Mouse (Mus musculus) CD4-positive helper T cell, adult 2 months (primary cell): Measurements from ENCODE around the gene Vps35l.

ENCODE experiments used
- DNase-seq: peaks from one replicate; pipeline ENCODE4 v3.0.0-alpha.2; 2012; ENCODE audit warnings: low read depth, missing footprints, low spot score

Vps35l gene

DNA sequence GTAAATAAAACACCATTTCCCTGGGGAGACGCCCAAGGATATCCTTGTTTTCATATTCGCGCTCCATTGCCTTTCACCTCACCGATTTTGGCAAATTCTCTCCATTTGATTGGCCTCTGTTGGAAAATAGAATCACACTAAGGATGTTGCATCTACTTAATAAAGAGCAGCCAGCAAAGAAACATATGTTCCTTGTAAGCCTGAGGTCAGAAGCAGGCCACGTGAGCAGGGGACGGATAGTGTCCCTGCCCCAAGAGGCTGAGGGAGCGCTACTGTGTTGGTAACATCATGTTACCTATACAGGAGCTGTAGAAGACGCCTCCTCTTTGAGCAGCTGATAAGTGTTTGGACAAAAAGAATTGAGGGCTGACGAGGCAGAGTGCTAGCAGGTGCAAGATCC is 36.5 kb downstream of the Vps35l start:
- no peak for DNase-seq

DNA sequence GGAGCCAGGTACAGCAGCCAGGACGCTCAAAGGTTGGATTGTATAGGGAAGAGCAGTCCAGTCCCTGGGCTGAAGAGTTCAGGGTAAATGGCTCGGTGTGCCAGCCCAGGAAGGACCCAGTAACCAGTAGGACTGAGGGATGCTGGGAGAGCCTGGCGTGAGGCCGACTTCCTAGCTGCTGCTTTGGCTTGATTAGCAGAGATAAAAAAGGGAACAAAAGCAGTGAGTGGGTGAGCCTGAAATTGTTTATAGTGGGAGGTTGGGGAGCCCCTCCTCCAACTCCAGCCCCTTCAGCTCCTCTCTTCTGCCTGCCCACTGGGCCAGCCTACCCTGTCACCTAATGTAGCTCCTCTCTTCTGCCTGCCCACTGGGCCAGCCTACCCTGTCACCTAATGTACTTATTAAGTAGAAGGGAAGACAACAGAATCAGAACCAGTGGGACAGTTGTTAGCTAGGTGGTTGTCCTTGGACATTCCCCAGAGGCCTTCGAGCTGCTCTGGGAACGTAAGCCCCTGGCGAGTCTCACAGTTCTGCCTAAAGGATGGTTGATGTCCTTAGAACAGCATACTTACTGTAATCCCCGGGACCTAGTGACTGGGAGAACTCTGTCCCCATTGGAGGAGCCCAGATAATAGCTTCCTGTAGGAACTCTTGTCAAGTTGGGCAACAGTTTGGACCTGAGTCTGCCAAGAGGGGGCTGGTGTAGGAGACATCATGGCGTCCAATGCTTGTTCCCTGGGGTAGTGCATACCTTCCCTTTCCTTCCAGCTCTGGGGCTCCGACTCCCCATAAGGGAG is 37.8 kb downstream of the Vps35l start:
- no peak for DNase-seq

GRCm38 (mm10) chr7:118778561-118778960 is 38.5 kb downstream of the Vps35l start:
- no peak for DNase-seq

DNA sequence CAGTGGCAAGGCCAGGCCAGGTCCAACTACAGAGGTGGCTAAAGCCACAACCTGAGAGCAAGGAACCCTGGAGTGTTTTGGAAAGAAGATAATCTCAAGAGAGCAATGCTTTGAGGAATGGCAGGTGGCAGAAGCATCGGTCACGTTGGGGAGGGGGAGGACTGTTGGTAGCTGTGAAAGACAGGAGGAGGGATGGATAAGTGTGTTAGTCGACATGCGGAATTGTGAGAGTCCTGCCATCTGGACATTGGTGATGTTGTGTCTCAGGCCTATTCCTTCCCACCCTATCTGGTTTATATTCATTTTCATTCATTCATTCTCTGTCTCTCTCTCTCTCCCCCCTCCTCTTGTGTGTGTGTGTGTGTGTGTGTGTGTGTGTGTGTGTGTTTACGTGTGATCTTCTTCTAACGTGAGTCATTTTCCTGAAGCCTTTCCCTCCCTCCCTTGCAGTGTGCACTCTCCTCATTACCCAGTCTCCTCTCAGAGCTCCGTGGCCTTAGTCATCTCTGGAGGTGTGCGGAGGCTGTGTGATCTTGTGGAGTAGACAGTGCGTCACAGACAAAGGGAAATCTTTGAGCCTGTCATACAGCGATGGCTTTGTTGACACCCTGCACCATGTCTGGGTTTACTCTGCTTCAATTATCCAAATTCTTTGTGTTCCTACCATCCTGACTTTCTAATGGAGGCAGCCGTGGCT is 43.4 kb downstream of the Vps35l start:
- no peak for DNase-seq

GRCm38 (mm10) chr7:118786091-118786490 is 46.1 kb downstream of the Vps35l start:
- DNase-seq: no peak

DNA sequence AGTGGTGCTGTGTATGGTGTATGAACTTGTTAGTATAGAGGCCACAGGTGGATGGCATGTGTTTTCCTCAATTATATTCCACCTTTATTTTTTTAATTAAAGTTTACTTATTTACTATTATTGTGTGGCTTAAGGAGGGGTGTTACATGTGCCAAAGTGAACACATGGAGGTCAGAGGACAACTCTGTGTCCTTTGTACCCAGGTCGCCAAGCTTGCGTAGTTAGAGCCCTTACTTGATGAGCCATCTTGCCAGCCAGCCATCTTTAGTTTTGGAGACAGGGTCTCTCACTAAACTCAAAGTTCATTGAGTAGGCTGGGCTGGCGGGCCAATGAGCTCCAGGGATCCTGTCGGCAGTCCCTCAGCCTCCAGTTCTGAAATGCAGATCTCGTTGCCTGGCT is 47.3 kb downstream of the Vps35l start:
- DNase-seq: no peak

- DNase-seq: no peak
Measured at GRCm38 (mm10) chr7:118788481-118788880, 48.5 kb downstream of the Vps35l start.

GRCm38 (mm10) chr7:118790292-118790691 is 50.3 kb downstream of the Vps35l start:
- no peak for DNase-seq

- peak; percentile 7 for DNase-seq
Measured at GRCm38 (mm10) chr7:118793899-118794298, 53.9 kb downstream of the Vps35l start.

DNA sequence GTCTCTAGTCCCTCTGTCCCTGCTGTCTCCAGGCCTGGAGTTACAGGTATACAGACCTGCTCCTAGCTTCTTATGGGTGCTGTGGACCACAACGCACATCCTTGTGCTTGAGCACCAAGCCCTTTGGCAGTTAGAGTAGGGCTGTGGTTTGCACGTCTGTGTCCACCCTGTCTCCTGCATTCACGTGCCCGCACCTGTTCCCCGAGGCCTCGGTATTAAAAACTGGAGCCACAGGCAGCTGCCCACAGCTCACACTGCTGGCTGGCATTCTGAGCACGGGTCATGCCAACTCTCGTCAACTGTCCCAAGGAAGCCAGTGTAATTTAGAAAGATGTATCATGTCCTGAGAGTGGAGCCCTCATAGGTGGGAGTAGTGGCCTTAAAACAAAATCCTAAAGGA is 55.8 kb downstream of the Vps35l start:
- DNase-seq: no peak

DNA sequence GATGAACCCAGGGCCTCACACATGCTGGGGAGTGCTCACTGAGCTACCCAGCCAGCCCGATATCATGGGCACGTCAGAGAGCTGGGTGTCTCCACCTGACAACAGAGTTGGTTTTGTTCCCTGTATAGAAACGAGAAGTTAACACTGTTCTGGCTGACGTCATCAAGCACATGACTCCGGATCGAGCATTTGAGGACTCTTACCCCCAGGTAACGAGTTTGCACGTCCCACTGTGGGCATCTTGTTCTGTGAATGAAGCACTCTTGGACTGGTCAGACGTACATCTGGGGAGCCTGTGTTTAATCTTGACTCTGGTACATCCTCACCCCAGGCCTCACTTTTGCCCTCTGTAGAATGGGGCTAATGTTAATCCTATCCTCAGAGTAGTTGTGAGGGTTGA is 56.8 kb downstream of the Vps35l start:
- no peak for DNase-seq

GRCm38 (mm10) chr7:118797600-118797999 is 57.6 kb downstream of the Vps35l start:
- no peak for DNase-seq

DNA sequence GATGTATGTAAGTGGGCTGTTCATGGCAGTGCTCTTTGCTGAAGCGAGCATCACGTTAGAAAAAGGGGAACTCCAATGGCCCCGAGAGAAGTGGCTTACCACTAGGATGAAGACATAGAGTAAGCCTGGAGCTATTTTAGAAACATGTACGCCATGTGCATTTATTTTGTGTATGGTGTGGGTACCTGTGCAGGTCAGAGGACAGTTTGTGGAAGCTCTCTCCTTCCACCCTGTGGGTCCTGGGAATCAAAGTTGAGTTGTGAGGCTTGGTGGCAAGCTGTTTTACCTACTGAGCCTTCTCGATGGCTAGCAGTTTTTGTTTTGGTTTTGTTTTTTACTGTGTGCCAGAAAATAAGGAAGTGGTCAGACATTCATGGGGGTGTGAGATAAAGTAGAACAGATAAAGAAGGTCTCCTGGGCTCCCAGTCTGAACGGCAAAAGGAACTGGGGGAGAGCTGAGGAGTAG is 58.1 kb downstream of the Vps35l start:
- no peak for DNase-seq

- DNase-seq: no peak
Measured at GRCm38 (mm10) chr7:118800112-118800734, 60.2 kb downstream of the Vps35l start.

- DNase-seq: no peak
Measured at GRCm38 (mm10) chr7:118801791-118802190, 61.8 kb downstream of the Vps35l start.

- DNase-seq: no peak
Measured at GRCm38 (mm10) chr7:118803425-118803824, 63.4 kb downstream of the Vps35l start.

DNA sequence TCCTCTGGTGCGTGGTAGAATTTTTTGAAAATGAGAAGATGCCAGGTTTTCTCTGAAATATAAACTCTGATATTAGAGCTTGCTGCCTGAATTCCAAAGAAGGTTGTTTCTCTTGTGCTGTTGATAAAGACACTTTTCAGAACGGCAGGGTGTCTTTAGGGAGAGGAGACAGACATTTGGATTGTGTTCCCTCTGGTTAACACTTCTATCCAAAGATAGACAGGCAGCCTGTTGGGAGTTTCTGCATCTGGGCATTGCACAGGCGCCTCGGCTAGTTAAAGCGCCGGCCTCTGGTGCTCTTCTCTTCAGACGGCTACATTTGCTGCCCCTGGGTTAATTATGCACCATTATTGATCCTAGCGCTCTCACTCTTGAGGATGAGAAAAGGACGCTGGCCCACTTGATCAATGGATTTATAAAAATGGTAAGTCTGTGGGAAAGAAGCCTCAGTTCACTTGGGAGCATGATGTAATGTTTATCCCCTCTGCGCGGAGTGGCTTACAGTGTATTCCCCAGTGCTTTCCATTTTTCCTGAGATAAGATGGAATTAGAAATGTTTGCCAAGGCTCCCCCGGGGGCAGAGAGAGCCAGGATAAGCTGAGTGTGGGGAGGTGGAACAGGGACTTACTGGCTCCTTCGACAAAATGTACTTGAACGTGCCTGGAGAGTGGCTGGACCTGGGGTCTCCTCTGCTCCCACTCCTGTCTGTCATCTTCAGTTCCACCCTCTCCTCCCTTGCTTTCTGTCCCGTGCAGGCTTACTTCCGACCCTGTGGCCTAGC is 66.8 kb downstream of the Vps35l start:
- DNase-seq: no peak

DNA sequence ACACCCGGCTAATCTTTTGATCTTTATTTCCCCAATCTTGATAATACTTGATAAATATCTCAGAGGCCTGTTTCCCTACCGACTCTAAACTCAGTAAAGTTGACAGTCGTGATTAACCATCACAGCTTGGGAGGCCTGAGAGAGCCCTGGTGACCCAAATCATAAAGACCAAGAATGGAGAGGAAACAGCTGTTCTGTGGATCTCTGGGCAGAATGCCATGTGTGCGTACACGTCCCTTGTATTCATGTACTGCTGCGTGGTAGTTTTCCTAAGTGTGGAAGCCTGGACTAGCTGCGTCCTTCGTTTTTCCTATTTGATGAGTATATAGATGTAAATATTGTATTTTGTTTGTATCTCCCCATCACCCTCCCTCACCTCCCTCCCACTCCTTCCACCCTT is 67.9 kb downstream of the Vps35l start:
- DNase-seq: no peak

GRCm38 (mm10) chr7:118811407-118812106 is 71.5 kb downstream of the Vps35l start:
- no peak for DNase-seq

DNA sequence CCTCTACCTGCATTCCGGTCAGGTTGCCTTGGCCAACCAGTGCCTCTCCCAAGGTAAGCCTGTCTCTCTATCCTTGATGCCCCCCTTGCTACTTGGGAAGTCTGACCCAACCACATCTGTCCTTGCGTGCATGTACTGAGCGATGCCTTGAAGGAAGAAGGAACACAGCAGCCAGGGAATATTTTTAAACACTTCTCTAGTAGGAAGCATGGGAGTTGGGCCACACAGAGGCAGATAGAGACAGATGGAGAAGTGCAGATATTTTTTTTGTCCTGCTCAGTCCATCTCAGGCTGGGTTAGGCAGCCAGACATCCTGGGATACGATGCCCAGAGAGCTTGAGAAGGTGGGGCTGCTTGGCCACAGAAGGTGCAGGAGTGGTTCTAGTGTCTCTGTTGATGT is 73.6 kb downstream of the Vps35l start:
- no peak for DNase-seq

DNA sequence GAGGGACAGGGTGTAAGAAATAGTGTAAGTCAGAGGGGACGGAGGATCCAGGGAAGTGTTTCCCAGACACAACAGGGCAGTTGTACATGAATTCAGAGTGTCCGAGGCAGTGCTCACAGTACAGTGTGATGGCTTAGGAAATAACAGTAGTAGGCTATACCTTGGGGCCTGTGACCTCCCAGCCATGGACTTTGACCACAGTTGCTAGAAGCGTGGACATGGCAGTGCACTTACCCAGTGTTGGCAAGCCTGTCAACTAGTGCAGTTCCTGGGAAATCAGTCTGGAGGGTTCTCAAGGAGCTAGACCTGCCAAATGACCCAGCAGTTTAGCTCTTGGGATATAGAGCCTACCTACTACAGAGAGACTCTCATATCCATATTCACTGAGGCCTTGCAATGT is 76.2 kb downstream of the Vps35l start:
- no peak for DNase-seq
